Mouse (Mus musculus): ENCODE data around the gene Ybey. TPM values are rescaled to one million over a fixed set of nuclear protein-coding genes. Genes with fewer than 3 reads are reported as not detected.

Gene Ybey
- total and polyA plus RNA-seq, 3 experiments: 3.0 to 5.2 (median 4.4) TPM

GRCm38 (mm10) chr10:76468203-76469162 is at the start of gene Ybey, which contains the start of gene Mcm3ap (continued):
- peak; percentile 93; the same call in 1 of the 2 replicates for TF ChIP-seq KAT2A (IDR thresholded peaks at IDR 0.05; ENCODE audit: insufficient replicate concordance, low read length)
- TF ChIP-seq CHD1 (IDR thresholded peaks at IDR 0.05; ENCODE audit: low read depth, low read length): peak; percentile 74; the same call in 1 of the 2 replicates

DNA sequence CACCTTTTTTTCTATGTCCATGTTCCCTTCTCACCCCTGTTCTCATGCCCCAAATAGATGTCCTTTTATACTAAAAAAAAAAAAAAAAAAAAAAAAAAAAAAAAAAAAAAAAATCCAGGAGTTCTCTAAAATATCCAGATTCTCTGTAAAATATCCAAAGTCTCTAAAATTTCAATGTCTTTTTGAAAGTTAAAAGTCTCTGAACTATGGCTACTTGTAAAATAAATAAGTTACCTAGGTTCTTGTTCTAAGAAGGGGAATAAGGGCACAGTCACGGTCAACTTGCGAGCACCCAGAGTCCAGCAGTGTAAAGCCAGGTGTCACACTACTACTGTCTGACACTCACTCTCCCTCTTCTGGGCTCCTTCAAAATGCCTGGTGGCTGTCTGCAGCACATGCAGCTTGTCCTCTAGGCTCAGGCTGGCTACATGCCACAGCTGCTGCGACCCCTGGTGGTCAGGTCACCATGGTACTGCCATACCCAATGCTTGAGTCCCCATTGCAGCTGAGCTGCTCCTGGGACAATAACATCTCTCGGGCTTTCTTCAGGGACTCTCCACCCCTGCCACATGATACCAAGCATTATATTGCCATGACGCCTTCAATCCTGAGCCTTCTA is 44.2 kb upstream of the Ybey start:
- H3K36me3 ChIP-seq (replicated peaks in 1 of 2; ENCODE audit: control insufficient read depth in 1 of 2, insufficient read depth in 1 of 2, low read length in 1 of 2): peaks cover 35 to 77% of the 10 kb centered on the region in 2 experiments

DNA sequence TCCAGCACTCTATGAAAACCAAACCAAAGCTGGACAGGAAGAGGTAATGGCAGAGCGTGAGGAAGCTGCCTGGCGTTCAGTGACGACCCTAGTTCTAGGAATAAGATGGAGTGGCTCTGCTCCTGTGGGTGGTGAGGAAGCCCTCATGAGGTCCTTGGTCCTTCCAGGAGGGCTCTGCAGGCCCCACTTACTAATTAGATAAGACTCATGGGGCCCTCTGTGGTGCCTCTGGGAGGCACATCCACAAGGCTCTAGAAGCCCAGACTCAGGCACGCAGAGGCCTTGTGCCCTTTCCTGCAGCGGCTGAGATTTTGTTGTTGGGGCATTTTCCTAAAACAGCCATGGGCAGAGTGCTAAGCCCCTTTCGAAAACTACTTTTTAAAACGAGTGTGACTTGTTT is 37.0 kb upstream of the Ybey start:
- dilution Hi-C loops (cut with MboI; ENCODE audit: extremely low pct_ligation_motif_present, extremely low pct_unique_long_range_greater_than_20kb, low sequenced_read_pairs) (no loop called here), in situ Hi-C loops (cut with MboI; ENCODE audit: low pct_ligation_motif_present, low pct_unique_long_range_greater_than_20kb, low sequenced_read_pairs) (no loop called here)
- H3K79me2 ChIP-seq (replicated peaks; ENCODE audit: control insufficient read depth, extremely low read depth, insufficient read depth, poor library complexity, severe bottlenecking): no peaks in the 10 kb centered on the region
- no peaks in the 10 kb centered on the region for H3K27me3 ChIP-seq (replicated peaks)
- no peak overlapping the region for H3K4me3 ChIP-seq (replicated peaks in 1 of 3; ENCODE audit: low read depth in 2 of 3, low read length in 2 of 3, poor library complexity in 1 of 3)
- H3K4me2 ChIP-seq (ENCODE audit: insufficient read depth, low read depth, poor library complexity, severe bottlenecking): no peak overlapping the region
- H3K27ac ChIP-seq (ENCODE audit: insufficient read depth, low read depth): no peak overlapping the region
- no peaks in the 10 kb centered on the region for H3K9me3 ChIP-seq (replicated peaks; ENCODE audit: low read length)
- H3K36me3 ChIP-seq (replicated peaks in 1 of 2; ENCODE audit: control insufficient read depth in 1 of 2, insufficient read depth in 1 of 2, low read length in 1 of 2): peaks cover 64 to 90% of the 10 kb centered on the region in 2 experiments
- no peak overlapping the region for H3K9ac ChIP-seq (ENCODE audit: insufficient read depth, low read depth)
- DNase-seq (ENCODE audit: extremely low read depth): no peak
- no peaks in the 10 kb centered on the region for H3K4me1 ChIP-seq (ENCODE audit: control insufficient read depth in 1 of 2, insufficient read depth in 2 of 2)
- TF ChIP-seq MAZ (IDR thresholded peaks at IDR 0.05; ENCODE audit: low read depth, low read length) (no peak), JUN (IDR thresholded peaks at IDR 0.05; ENCODE audit: insufficient read depth, low read depth, low read length) (no peak), POLR2AphosphoS2 (IDR thresholded peaks at IDR 0.05; ENCODE audit: low read depth, low read length) (no peak), ELF1 (IDR thresholded peaks at IDR 0.05; ENCODE audit: low read depth, low read length) (no peak), KAT2A (IDR thresholded peaks at IDR 0.05; ENCODE audit: insufficient replicate concordance, low read length) (no peak)

More for the DNA sequence above, 44.2 kb upstream of the Ybey start:
- Histone ChIP-seq H3K27me3 (replicated peaks) (no peaks in the 10 kb centered on the region), H3K79me2 (replicated peaks; ENCODE audit: control insufficient read depth, extremely low read depth, insufficient read depth, poor library complexity, severe bottlenecking) (no peaks in the 10 kb centered on the region), H3K4me3 (replicated peaks in 1 of 3; ENCODE audit: low read depth in 2 of 3, low read length in 2 of 3, poor library complexity in 1 of 3) (no peak overlapping the region), H3K4me1 (ENCODE audit: control insufficient read depth in 1 of 2, insufficient read depth in 2 of 2) (no peaks in the 10 kb centered on the region), H3K9me3 (replicated peaks; ENCODE audit: low read length) (no peaks in the 10 kb centered on the region), H3K4me2 (ENCODE audit: insufficient read depth, low read depth, poor library complexity, severe bottlenecking) (no peak overlapping the region), H3K27ac (ENCODE audit: insufficient read depth, low read depth) (no peak overlapping the region), H3K9ac (ENCODE audit: insufficient read depth, low read depth) (no peak overlapping the region)
- peak; percentile 88 for DNase-seq (ENCODE audit: extremely low read depth)
- in situ Hi-C loops (cut with MboI; ENCODE audit: low pct_ligation_motif_present, low pct_unique_long_range_greater_than_20kb, low sequenced_read_pairs): no loop called here
- dilution Hi-C loops (cut with MboI; ENCODE audit: extremely low pct_ligation_motif_present, extremely low pct_unique_long_range_greater_than_20kb, low sequenced_read_pairs): no loop called here
- TF ChIP-seq CHD1 (IDR thresholded peaks at IDR 0.05; ENCODE audit: low read depth, low read length) (no peak), POLR2AphosphoS2 (IDR thresholded peaks at IDR 0.05; ENCODE audit: low read depth, low read length) (no peak), MEF2A (IDR thresholded peaks at IDR 0.05; ENCODE audit: borderline replicate concordance, low read depth, low read length) (0 out of 2 replicates have a peak, but pooled peaks have one; percentile 43), ZC3H11A (IDR thresholded peaks at IDR 0.05; ENCODE audit: low read depth, low read length) (no peak), USF2 (conservative IDR thresholded peaks at IDR 0.05; ENCODE audit: low read depth, low read length) (no peak), BHLHE40 (IDR thresholded peaks at IDR 0.05; ENCODE audit: low read depth, low read length) (peak; percentile 57), POLR2A (IDR thresholded peaks at IDR 0.05; ENCODE audit: low read depth, low read length) (no peak), MAX (IDR thresholded peaks at IDR 0.05; ENCODE audit: low read length) (peak; percentile 65), MYC (IDR thresholded peaks at IDR 0.05; ENCODE audit: low read depth, low read length) (peak; percentile 81; the same call in 1 of the 2 replicates), NELFE (IDR thresholded peaks at IDR 0.05; ENCODE audit: low read depth, low read length) (0 out of 2 replicates have a peak, but pooled peaks have one; percentile 28), RAD21 (IDR thresholded peaks at IDR 0.05; ENCODE audit: low read depth, low read length) (peak; percentile 36), RCOR1 (conservative IDR thresholded peaks at IDR 0.05; ENCODE audit: low read depth, low read length) (no peak), SMC3 (IDR thresholded peaks at IDR 0.05; ENCODE audit: low read depth, low read length) (peak; percentile 64), SIN3A (IDR thresholded peaks at IDR 0.05; ENCODE audit: low read length) (no peak), MAFK (IDR thresholded peaks at IDR 0.05; ENCODE audit: insufficient replicate concordance, low read length) (no peak), IRF4 (IDR thresholded peaks at IDR 0.05; ENCODE audit: low read depth, low read length) (no peak), KAT2A (IDR thresholded peaks at IDR 0.05; ENCODE audit: insufficient replicate concordance, low read length) (no peak), CTCF (conservative IDR thresholded peaks at IDR 0.05 in 1 of 2, IDR thresholded peaks at IDR 0.05 in 1 of 2; ENCODE audit: low read depth in 2 of 2, low read length in 2 of 2) (peak; percentile 90), UBTF (IDR thresholded peaks at IDR 0.05; ENCODE audit: low read depth, low read length) (no peak), ZMIZ1 (IDR thresholded peaks at IDR 0.05; ENCODE audit: low read depth, low read length) (no peak), MXI1 (IDR thresholded peaks at IDR 0.05; ENCODE audit: low read depth, low read length) (peak; percentile 49; the same call in 1 of the 2 replicates), HCFC1 (IDR thresholded peaks at IDR 0.05; ENCODE audit: low read depth, low read length) (no peak), CHD2 (IDR thresholded peaks at IDR 0.05; ENCODE audit: low read length) (no peak)

Measured in CH12.LX (cell line).